Mouse (Mus musculus) left cerebral cortex, adult 2 months (tissue): Measurements from ENCODE around the gene Rbm17. TPM values are rescaled to one million over a fixed set of nuclear protein-coding genes. Genes with fewer than 3 reads are reported as not detected.

ENCODE experiments used
- DNase-seq, 2 experiments: peaks; one replicate each; pipeline ENCODE4 v3.0.0; 2021 to 2022; ENCODE audit warnings: low spot score in 2 of 2, mixed read lengths in 1 of 2; ENCODE audit errors: extremely low spot score in 1 of 2
- H3K27ac ChIP-seq: fragments of 200-600 bp; 2 replicates; pipeline ENCODE4 v1.8.1; 2022
- H3K4me3 ChIP-seq: fragments of 200-600 bp; 2 replicates; pipeline ENCODE4 v1.8.1; 2022
- CTCF ChIP-seq: fragments of 200-600 bp; IDR thresholded peaks from 2 replicates; pipeline ENCODE4 v1.8.1; 2022; ENCODE audit warnings: antibody characterized with exemption, mild to moderate bottlenecking, moderate library complexity
- intact Hi-C: fragments of 180-260 bp; cut with DNase I; formaldehyde crosslinking; loops from one replicate; pipeline ENCODE4 v1.15.1; 2025
- total RNA-seq, 2 experiments: library from RNA; stranded (reverse); gene quantifications; 2 replicates each; pipeline ENCODE4 v1.2.3; 2021

Rbm17 gene
- total RNA-seq, 2 experiments from 2014 or later: 84.7 to 86.9 TPM

DNA sequence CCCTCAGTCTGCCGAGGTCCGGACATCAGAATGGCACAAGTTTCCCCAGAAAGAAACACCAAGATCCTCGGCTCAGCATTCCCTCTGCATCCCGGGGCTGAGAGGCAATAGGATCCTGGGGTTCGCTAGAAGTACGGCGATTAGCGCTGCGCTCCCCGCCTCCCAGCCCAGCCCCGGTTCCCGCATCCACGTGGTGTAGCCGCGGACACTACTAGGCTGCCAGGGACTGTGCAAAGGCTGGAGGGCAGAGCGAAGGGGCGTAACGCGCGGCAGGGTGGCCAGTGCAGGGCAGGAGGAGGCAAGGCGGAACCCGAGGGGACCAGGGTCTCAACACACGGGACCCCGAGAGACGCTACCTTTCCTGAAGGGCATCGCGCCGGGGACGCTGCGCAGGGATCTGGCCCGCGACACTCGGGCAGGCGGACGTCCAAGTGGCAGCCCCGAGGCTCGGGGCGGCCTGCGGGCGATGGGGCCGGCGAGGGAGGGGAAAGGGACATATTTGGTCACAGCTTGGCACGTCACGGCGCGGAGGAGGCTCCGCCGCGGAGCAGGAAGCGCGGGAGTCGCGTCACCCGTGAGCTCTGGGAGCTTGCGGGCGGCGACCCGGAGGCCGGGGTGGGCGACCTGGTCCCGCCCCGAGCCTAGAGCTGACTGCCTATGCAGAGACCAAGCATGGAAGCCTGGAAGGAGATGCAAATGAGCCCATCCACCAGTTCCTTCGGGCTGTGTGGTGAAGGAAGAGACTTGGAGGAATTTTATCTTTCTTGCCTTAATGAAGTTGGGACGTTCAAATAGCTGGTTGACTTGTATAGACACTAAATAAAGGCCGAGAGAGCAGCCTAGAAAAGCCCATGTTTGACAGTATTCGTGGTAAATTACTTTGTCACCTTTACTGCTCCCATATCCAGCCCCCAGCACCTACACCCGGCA is 50.2 kb downstream of the Rbm17 start, which contains the start of gene Pfkfb3:
Gene Pfkfb3 (minus strand): TSS at position 607 of the 930 bp plus-strand sequence.
- no peak for TF ChIP-seq CTCF
- H3K4me3 ChIP-seq: peak within 1 kb of the TSS; percentile 70
- DNase-seq: peak; percentile 68 to 69
- peak within 1 kb of the TSS; percentile 89 for H3K27ac ChIP-seq
- intact Hi-C loops: loop anchor here (2.0 kb wide), 1 partner anchor 51 kb away; no protein-coding TSS in a partner anchor

GRCm38 (mm10) chr2:11552966-11553451 is 50.9 kb downstream of the Rbm17 start:
- DNase-seq: no peak
- Histone ChIP-seq H3K4me3 (peak overlapping the region; percentile 70), H3K27ac (peak overlapping the region; percentile 89)
- intact Hi-C loops: loop anchor here (2.0 kb wide), 1 partner anchor 50 kb away; no protein-coding TSS in a partner anchor
- TF ChIP-seq CTCF: no peak

- no peak overlapping the region; the same call in 1 of the 2 replicates for H3K27ac ChIP-seq
- TF ChIP-seq CTCF: no peak
- intact Hi-C loops: loop anchor here (2.0 kb wide), 1 partner anchor 50 kb away; no protein-coding TSS in a partner anchor
- no peak for DNase-seq
- H3K4me3 ChIP-seq: peak overlapping the region; percentile 70
These were observed 51.6 kb downstream of the Rbm17 start for GRCm38 (mm10) chr2:11552297-11552821.

- Histone ChIP-seq H3K4me3 (no peak overlapping the region), H3K27ac (no peak overlapping the region)
- no peak for TF ChIP-seq CTCF
- intact Hi-C loops: loop anchor here (2.0 kb wide), 1 partner anchor 49 kb away; no protein-coding TSS in a partner anchor
- no peak for DNase-seq
These were observed 52.2 kb downstream of the Rbm17 start for GRCm38 (mm10) chr2:11551726-11552125.

GRCm38 (mm10) chr2:11548508-11548907 is 55.4 kb downstream of the Rbm17 start:
- H3K4me3 ChIP-seq: no peak overlapping the region
- intact Hi-C loops: loop anchor here (10.0 kb wide), 1 partner anchor 434 kb away; no protein-coding TSS in a partner anchor
- no peak for DNase-seq
- TF ChIP-seq CTCF: no peak
- no peak overlapping the region for H3K27ac ChIP-seq

DNA sequence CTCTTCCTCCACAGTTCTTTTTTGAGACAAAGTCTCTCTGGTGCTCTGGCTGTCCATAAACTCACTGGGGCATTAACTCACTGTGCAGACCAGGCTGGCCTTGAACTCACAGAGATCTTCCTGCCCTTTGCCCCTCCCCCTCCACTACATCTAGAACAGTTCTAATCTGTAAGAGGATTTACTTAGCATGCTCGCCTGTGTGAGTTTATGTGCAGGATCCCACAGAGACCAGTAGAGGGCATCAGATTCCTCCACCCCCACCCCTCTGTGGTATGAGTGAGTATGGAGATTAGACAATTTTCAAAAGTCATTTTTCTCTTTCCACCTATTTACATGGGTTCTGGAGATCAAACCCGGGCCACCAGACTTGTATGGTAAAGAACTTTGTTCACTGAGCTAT is 56.3 kb downstream of the Rbm17 start:
- no peak overlapping the region for H3K4me3 ChIP-seq
- DNase-seq: no peak
- peak; percentile 45 for TF ChIP-seq CTCF
- H3K27ac ChIP-seq: no peak overlapping the region
- intact Hi-C loops: loop anchor here (10.0 kb wide), 1 partner anchor 433 kb away; no protein-coding TSS in a partner anchor

GRCm38 (mm10) chr2:11546091-11546490 is 57.9 kb downstream of the Rbm17 start:
- no peak for TF ChIP-seq CTCF
- DNase-seq: no peak
- H3K27ac ChIP-seq: no peak overlapping the region
- intact Hi-C loops: loop anchor here (10.0 kb wide), 1 partner anchor 431 kb away; no protein-coding TSS in a partner anchor
- H3K4me3 ChIP-seq: no peak overlapping the region

GRCm38 (mm10) chr2:11545380-11545779 is 58.6 kb downstream of the Rbm17 start:
- TF ChIP-seq CTCF: no peak
- DNase-seq: no peak
- intact Hi-C loops: loop anchor here (10.0 kb wide), 1 partner anchor 431 kb away; no protein-coding TSS in a partner anchor
- H3K4me3 ChIP-seq: no peak overlapping the region
- H3K27ac ChIP-seq: no peak overlapping the region

DNA sequence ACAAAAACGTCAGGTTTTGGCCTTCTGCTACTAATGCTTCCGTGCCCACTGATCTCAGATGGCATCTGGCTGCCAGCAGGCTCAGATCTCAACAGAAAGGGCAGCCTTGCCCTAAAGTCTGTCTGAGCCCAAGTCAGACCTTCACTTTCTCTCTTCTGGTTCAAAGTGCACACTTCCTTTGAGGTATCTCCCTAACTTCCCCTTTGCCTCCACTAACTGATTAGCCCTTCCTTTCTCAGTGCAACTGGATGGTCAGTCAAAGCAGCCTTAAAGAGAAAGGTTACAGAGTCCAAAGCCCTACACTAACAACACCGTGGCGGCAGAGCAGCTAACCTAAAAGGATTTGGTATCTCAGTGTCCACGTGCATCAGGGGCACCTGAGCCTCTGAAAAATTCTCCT is 59.6 kb downstream of the Rbm17 start:
- intact Hi-C loops: loop anchor here (10.0 kb wide), 1 partner anchor 430 kb away; no protein-coding TSS in a partner anchor
- Histone ChIP-seq H3K4me3 (no peak overlapping the region), H3K27ac (no peak overlapping the region)
- DNase-seq: no peak
- no peak for TF ChIP-seq CTCF

DNA sequence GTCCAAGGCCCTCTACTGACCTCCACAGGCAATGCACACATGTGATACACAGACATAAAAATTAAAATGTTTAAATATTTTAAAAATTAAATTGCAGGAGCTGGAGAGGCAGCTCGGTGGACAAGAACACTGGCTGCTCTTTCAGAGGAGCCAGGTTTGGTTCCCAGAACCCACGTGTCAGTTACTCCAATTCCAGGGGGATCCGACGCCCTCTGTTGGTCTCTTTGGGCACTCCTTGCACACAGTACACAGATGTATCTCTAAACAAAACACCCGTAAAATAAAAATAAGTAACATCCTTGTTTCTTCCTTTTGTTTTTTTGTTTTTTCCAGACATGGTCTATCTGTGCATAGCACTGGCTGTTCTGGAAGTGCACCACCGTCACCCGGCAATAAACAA is 60.8 kb downstream of the Rbm17 start:
- Histone ChIP-seq H3K27ac (no peak overlapping the region), H3K4me3 (no peak overlapping the region)
- intact Hi-C loops: loop anchor here (2.0 to 10.0 kb wide), 2 partner anchors 40 to 428 kb away; no protein-coding TSS in a partner anchor
- no peak for DNase-seq
- no peak for TF ChIP-seq CTCF

DNA sequence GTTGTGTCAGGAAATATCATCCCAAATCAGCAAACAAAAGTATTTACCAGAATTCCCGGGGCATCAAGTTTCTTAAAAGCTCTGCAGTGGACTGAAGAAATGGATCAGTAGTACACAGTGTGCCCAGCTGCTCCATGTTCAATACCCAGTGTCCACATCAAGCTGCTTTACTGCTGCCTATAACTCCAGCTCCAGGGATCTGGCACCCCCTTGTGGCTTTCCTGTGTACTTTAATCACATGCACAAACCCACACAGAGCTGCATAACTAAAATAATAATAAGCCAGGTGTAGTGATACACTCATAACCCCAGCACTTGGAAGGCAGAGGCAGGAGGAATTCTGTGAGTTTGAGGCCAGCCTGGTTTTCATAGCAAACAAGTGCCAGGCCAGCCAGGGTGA is 61.3 kb downstream of the Rbm17 start:
- H3K4me3 ChIP-seq: no peak overlapping the region
- peak; percentile 69 to 73 for DNase-seq
- no peak overlapping the region for H3K27ac ChIP-seq
- TF ChIP-seq CTCF: peak; percentile 85
- intact Hi-C loops: loop anchor here (1.0 to 10.0 kb wide), 3 partner anchors 40 to 428 kb away; no protein-coding TSS in a partner anchor
